Comparison of ENCODE assay signal across 8 mouse cellular contexts in the genomic region with DNA sequence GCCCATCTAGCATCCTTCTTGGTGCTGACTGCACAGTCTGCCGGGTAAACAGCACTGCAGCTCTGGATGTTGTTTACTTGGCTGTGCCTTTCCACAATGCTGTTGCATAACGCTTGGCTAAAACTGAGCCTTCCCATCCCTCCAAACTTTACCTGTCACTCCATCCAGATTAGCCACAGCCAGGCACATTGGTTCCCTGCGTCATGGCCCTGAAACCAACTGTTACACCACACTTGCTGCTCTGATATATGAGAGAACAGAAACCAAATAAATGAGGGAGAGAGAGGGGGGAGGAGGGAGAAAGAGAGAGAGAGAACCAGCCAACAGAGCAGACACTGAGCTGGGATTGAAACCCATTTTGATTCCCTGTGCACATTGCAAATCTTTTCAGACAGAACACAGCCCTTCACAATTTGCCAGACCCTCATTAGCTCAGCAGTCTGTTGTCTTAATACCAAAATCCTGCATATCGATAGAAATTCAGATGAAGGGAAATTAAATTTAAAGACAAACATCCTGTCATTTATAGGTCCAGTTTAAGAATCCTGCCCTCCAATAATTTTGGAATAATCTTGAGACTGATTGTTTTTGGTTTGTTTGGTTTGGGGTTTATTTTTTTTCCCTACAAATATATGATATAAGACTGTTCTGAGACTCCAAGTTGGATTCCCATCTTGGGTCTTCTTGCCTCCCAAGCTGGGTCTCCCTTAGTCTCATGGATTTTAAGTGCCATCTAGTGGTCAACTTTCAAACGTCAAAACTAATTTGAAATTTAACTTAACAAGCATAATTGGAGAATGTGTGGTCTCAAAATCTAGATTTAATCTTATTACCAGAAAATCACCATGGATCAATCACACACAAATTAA.
DNase-seq lines count a peak whose midpoint lies in the region; ATAC-seq lines count a peak whose summit lies in the region.

No protein-coding gene starts in this region.

- 51% methylated on average over 5 of the region's 5 CpGs for WGBS in kidney, embryonic 14.5 days
- WGBS in kidney, embryonic 15.5 days, result 51% methylated on average over 5 of the region's 5 CpGs

- no peaks in the 10 kb centered on the region for H3K9me3 ChIP-seq in kidney, embryonic 14.5 days (ENCODE audit: control insufficient read depth, low read length)
- H3K9me3 ChIP-seq in kidney, embryonic 15.5 days (replicated peaks), result no peaks in the 10 kb centered on the region

- DNase-seq in NIH3T3 (ENCODE audit: low read depth), result peak; percentile 67
- DNase-seq in embryo, embryonic 11 days, result peak; percentile 71
- DNase-seq in layer of hippocampus, postnatal 36 days, result peak; percentile 65 to 66
- no peak for DNase-seq in frontal cortex, postnatal 10 days (ENCODE audit: low spot score in 2 of 2)
- DNase-seq in urinary bladder, postnatal 14 days (ENCODE audit: low spot score), result no peak

- no peak overlapping the region for H3K9ac ChIP-seq in kidney, embryonic 14.5 days (ENCODE audit: low read depth, low read length)
- no peak overlapping the region for H3K9ac ChIP-seq in kidney, embryonic 15.5 days

- no peak overlapping the region for H3K4me2 ChIP-seq in kidney, embryonic 14.5 days (replicated peaks; ENCODE audit: low read depth, low read length)
- no peak overlapping the region for H3K4me2 ChIP-seq in kidney, embryonic 15.5 days

- no peaks in the 10 kb centered on the region for H3K4me1 ChIP-seq in kidney, embryonic 14.5 days (ENCODE audit: control insufficient read depth, insufficient read depth, low read length)
- H3K4me1 ChIP-seq in kidney, embryonic 15.5 days, result no peaks in the 10 kb centered on the region

- no peak overlapping the region for H3K4me3 ChIP-seq in kidney, embryonic 14.5 days (ENCODE audit: low read length)
- H3K4me3 ChIP-seq in kidney, embryonic 15.5 days (replicated peaks), result no peak overlapping the region

- no peaks in the 10 kb centered on the region for H3K36me3 ChIP-seq in kidney, embryonic 14.5 days (ENCODE audit: control insufficient read depth, insufficient read depth, low read length)
- no peaks in the 10 kb centered on the region for H3K36me3 ChIP-seq in kidney, embryonic 15.5 days

- ATAC-seq in kidney, embryonic 14.5 days (ENCODE audit: low FRiP score, low TSS enrichment), result peak; percentile 24; the same call in 1 of the 2 replicates
- ATAC-seq in kidney, embryonic 15.5 days (replicated peaks; ENCODE audit: low FRiP score), result no peak
- no peak for ATAC-seq in erythroblast, adult 5-6 weeks (replicated peaks; ENCODE audit: low FRiP score, poor library complexity, severe bottlenecking)

- no peak overlapping the region for H3K27ac ChIP-seq in kidney, embryonic 14.5 days (ENCODE audit: low read depth, low read length)
- H3K27ac ChIP-seq in kidney, embryonic 15.5 days, result no peak overlapping the region

- no peaks in the 10 kb centered on the region for H3K27me3 ChIP-seq in kidney, embryonic 14.5 days (ENCODE audit: control insufficient read depth, insufficient read depth, low read length)
- H3K27me3 ChIP-seq in kidney, embryonic 15.5 days, result no peaks in the 10 kb centered on the region

Comparison
In these comparisons a context has a peak if more than half of its experiments do, and no peak if none do; other contexts are left out.
1. DNase-seq: peak in NIH3T3 (single experiment), embryo, embryonic 11 days (single experiment) and layer of hippocampus, postnatal 36 days (2 of 2); none in frontal cortex, postnatal 10 days (0 of 2) and urinary bladder, postnatal 14 days (single experiment).